Mouse (Mus musculus) embryo, embryonic 10.5 days (tissue): ENCODE results near the gene Tex28.
"Not testable (repeated sequence)": the region's sequence is repeated elsewhere in the genome, so short reads cannot be mapped to it uniquely, and the experiment has no call there.

Experiments used
- DNase-seq: peaks from one replicate; pipeline ENCODE4 v3.0.0-alpha.2; 2015; ENCODE audit warnings: low spot score

Tex28 gene

DNA sequence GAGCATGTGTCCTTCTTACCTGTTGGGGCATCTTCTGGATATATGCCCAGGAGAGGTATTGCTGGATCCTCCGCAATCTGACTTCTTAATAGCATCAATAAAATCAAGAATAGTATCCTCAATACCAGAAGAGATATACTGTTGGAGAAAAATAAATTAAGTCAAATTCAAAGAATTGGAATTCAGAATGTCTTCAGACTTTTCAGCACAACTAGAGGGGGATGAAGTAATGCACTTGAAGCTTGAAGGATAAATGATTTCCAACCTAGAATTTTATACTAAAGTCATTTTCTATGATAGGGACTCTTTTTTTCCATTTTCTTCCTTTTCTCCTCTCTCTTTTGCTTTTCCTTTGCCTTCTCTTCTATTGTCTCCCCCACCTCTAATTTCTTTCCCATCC lies at the start of gene Tex28:
Gene Tex28, minus strand, starts transcription at position 101 of the 400 bp plus-strand sequence.
- DNase-seq, result no peak

DNA sequence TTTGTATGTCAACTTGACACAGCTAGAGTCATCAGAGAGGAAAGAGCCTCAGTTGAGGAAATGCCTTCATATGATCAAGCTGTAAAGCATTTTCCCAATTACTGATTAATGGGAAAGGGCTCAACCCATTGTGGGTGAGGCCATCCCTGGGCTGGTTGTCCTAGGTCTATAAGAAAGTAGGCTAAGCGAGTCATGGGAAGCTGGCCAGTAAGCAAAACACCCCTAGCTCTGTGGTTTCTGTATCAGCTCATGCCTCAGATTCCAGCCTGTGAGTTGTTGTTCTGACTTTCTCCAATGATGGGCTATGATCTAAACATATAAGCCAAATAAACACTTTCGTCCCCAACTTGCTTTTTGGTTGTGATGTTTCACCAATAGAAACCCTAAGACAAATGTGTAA lies 35.9 kb upstream of the Tex28 start:
- DNase-seq, result no peak

DNA sequence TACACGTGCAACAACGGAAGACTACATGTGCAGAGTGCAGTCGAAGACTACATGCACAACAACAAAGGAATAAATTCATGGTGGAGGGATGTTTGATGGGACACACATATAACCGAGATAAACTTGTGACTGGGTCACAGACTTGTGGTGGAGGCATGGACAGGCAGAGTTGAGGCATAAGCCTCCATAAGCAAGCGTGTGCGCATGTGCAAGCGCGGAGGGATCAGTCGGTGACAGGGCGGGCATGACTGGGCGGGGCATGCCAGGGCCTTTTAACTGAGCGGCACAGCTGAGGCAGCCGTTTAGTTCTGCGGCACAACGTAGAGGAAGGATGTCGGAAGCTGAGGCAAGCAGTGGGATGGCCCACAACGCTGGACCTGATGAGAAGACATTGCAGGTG lies 9.3 kb upstream of the Tex28 start, which contains the start of gene Tktl1:
Gene Tktl1, plus strand, starts transcription at position 301 of the 400 bp plus-strand sequence.
- DNase-seq, result no peak

DNA sequence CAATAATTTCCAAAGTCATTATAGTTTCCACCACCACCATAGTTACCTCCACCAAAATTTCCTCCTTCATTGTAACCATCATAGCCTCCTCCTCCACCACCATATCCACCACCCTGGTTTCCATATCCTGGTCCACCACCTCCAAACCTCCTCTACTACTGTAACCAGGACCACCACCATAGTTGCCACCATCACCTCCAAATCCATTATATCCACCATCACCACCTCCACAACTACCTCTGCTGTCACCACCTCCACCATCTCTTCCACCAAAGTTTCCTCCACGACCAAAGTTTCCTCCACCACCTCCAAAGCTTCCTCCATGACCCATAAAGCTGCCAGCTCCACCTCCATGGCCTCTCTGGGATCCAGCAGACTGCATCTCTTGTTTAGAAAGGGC lies 32.4 kb downstream of the Tex28 start, which contains the start of gene Mecp2:
Gene Mecp2, minus strand, starts transcription at position 101 of the 400 bp plus-strand sequence.
- DNase-seq, result not testable (repeated sequence)

DNA sequence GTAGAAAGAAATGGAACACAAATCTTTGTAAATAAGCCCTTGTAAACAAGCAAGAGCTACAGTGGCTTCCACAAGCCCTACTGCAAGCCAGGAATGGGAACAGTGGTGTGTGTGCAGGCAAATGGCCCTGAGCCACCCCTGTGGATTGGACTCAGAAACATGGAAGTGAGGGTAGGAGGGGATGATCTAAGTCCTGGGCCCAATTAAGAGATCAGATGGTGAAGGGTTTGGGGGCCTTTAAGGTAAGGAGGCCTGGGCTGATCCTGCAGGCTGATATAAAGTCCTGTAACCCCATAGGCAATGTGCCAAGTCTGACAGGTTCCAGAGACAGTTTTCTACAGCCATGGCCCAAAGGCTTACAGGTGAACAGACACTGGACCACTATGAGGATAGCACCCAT lies 40.5 kb downstream of the Tex28 start, which contains the start of gene Opn1mw:
Gene Opn1mw, plus strand, starts transcription at position 301 of the 400 bp plus-strand sequence.
- DNase-seq, result no peak

DNA sequence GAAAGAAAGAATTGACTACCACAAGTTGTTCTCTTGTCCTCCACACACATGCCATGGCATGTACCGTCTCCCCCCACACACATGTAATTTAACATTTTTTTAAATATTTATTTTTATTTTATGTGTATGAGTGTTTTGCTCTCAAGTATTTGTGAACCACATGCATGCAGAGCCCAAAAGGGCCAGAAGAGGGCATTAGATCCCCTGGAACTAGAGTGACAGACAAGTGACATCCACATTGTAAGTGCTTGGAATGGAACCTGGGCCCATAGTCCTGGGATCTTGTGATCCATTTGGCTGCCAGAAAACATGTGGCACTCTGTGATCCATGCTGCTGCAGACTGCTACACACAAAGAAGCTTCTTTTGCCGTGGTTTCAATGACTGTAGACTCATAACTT lies 42.7 kb downstream of the Tex28 start:
- peak; percentile 4 for DNase-seq

DNA sequence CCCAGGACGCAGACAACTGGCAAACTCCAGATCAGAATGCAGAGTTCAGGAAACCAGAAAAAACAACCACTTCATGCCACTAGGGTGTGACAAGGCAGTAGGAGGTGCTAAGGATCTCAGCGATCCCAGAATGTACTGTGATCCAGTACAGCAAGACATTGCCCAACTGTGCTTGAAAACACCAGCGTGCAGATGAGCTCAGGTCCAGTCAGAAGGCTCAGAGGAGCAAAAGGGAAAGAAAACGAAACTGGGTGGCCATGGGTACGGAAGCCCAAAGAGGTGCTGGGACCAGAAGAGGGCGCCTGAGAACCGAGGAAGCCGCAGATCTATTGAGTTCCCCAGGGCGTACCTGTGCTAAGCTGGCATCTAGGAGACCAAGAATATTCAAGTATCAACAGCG lies 52.1 kb downstream of the Tex28 start:
- DNase-seq, result peak; percentile 59

DNA sequence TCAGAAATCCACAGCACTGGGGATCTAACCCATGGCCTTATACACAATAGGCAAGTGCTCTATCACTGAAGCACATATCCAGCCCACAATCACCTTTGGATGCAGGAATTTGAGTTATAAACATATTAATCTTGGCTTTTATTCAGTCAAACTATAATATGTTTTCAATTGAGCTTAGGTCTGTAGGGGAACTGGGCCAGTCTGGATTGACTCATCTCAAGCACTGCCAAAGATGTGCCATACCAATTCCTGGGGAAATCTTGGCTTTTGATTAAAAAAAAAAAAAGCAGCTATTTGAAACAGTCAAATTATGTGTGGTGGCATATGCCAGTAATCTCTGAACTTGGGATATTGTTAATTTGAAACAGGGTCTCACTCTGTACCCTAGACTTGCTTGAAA lies 53.6 kb downstream of the Tex28 start:
- no peak for DNase-seq

DNA sequence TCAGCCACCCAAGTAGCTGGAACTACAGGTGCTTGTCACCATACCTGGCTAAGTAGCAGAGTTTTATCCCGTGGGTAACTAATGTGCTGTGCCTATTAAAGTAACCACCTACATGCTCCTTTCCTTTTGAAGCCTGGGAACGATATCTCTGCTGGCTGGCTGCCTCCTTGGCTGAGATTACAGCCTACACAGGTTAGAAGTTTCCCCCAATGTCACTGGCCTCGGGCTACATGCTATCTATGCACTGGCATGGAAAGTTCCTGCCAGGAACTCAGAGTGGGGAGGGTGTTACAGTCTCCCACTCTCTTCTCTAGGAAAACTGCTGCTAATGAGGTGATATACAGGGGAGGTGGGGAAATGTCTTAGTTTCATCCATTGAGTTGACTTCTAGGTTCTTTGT lies 58.9 kb downstream of the Tex28 start:
- no peak for DNase-seq

DNA sequence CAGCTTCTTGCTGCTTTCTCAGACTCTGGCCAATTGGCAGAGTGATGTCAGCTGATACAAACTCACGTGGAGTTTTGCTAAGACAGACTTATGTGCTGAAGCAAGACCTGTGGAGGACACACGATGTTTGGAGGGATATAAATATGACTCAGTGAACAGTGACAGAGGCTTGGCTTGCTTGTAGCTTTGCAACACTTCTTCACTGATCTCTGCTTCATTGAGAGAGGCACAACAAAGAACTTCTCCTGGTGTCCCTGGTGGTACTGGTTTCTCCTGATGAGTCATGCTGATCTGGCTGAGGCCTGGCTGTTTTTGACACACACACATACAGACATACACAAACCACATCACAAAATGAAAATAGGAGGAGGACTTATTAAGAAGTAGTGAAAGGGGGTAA lies 61.7 kb downstream of the Tex28 start:
- DNase-seq, result no peak

DNA sequence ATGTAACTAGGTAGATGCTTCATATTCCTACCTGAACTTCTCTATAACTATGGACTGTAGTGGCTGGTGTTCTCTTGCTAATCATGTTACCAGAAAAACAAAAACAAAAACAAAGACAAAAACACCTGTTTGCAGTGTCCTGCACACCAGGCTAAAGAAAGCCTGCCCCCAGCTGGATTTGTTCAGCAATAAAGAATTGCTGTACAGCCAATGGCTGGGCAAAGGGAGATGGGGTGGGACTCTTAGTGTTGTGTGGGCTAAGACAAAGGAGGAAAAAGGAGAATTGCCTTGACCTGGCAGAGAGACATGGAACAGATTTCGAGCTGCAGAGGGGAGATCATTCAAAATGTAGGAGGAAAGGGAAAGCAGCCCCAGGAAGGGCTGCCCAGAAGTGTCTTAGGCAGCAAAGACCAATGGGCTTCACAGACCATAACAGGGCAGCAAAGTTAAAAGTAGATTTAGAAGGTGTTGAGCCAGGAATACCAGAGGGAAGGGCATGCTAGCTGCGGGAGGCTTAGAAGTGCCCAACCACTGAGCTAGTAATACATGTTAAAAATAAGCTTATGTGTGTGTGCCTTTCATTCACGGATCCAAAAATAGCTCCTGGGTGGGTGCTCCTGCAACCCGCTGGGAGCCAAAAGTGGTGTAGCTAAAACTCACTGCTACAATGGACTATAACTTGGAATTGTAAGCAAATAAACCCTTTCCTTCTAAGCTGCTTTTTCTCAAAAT lies 64.0 kb downstream of the Tex28 start:
- DNase-seq, result no peak
